Mouse (Mus musculus): Measurements from ENCODE around the gene Tchp.

Tchp gene

GRCm38 (mm10) chr5:114738707-114739241 lies 31.2 kb downstream of the Tchp start:
- DNase-seq (ENCODE audit: low read depth, low spot score), result no peak

DNA sequence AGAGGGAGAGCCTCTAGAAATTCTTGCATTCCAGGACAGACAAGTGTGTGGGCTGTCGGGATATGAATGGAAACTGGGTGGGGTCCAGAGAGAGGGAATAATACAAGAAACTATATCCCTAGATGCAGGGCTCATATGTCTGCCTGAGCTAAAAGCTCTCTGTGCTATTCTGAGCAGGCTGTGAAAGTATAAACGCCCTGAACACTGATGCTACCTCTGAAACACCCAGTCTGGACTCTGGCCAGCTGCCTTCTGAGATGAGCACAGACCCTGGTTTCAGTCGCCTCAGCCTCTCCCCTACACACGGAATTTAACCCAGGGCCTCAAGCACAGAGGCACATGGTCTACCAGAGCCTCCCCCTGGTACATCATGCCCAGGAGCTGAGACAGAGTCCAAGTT lies 33.0 kb downstream of the Tchp start:
- no peak for DNase-seq (ENCODE audit: low read depth, low spot score)

DNA sequence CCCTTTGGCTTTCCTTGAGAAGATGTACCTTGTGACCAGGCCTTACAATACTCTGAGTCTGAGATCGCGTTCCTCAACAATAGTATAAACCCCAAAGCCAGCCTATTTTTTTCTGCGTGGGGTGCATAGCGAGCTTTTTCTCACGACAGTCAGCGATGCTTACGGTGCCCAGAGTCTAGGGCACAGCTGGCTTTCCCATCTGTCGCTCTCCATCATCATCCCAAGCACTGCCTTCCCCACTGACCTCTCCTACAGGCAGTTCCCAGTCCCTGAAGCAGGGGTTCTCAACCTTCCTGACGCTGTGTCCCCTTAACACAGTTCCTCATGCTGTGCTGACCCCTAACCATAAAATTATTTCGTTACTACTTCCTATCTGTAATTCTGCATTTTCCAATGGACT lies 35.0 kb downstream of the Tchp start:
- no peak for DNase-seq (ENCODE audit: low read depth, low spot score)

DNA sequence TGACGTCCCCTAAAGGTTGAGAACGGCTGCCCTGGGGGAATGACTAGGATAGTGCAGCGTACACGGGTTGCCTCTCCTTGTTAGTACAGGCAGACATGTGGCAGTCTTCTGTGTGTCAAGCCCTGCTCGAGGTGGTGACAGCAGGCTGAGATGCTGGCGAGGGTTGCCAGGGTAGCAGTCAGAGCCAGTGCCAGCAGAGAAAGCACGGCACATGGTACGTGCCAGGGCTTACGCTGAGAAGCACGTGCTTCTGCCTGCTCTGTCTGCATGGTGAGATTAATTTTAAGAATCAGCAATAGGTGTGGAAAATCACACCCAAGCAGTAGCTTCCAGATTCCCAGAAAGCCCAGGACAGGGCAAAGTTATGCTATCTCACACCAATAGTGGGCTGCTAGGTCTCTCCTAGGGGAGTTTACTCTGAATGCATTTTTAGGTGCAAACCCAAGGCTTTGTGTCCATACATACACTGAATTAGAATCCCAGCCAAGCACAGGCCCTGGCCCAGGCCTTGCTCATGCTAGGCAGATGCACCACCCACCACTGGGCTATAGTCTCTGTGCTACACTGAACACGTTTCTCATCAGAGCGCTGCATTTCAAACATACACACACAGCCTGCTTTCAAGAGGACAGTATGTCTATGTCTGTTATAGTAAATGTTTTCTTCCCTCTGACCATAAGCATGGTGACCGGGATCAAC lies 35.6 kb downstream of the Tchp start:
- DNase-seq (ENCODE audit: low read depth, low spot score), result no peak

- no peak for DNase-seq (ENCODE audit: low read depth, low spot score)
Measured at GRCm38 (mm10) chr5:114743697-114744090, 36.1 kb downstream of the Tchp start.

DNA sequence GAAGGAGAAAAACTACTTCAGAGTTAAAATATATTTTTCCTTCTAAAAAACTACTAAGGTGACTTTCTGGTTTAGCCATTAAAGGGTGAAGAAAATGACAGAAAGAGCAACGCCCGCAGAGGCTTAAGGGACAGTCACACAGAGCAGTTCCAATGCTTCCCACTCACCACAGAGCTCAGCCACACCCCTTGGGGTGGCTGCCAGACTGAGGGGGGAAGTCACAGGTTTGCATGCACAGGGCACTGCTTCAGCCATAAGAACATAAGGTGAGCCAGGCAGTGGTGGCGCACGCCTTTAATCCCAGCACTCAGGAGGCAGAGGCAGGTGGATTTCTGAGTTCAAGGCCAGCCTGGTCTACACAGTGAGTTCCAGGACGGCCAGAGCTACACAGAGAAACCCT lies 38.0 kb downstream of the Tchp start:
- no peak for DNase-seq (ENCODE audit: low read depth, low spot score)

DNA sequence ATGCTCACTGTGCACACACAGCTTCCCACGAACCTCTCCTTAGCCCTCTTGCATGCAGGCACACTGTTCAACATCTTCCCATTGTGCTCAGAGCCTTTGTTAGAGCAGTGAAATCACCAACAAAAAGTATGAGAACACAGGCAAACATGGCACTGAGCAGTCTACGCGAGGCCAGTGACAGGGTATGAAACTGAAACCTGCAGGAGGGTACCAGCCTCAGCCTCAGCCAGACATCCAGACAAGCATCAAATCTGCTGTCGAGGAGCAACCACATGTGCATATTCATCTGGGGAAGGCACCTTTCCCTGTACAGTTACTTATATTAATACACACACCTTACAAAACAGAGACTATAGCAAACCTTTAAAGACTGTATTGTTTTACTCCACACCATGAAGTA lies 39.3 kb downstream of the Tchp start:
- no peak for DNase-seq (ENCODE audit: low read depth, low spot score)

DNA sequence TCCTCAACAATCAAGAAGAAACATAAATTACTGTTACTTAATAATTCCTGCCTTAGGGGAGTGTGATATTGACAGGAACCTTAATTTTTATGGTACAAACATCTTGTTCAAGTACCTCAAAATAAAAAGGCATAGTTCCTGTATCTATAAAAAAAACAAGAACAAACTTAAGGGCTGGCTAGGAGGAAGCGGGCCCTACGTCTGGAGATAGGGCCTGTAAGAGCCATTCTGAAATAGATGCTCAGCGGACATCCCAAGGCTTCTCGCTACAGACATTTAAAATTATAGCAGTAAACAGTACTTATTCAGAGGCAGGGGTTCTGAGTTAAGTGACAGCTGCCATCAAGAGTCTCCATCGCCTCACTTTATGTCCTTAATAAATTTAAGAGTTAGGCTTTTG lies 40.0 kb downstream of the Tchp start:
- no peak for DNase-seq (ENCODE audit: low read depth, low spot score)

DNA sequence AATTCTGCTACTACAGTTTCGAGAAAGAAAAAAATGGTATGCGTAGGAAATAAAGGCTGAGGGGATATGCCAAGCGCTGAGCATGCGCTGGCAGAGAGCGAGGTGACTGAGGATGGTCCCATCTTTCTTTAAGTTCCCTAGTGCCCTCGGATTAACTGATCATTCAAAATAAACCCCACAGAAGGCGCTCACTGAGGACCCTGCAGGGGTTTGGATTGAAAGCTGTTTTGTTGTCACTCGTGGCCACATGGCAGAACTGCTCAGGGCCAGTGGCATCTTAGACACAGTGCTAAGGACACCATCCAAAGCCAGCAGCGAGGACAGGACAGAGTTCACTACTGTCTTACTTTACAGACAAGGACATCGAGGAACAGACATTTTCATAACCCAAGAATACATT lies 42.8 kb downstream of the Tchp start:
- no peak for DNase-seq (ENCODE audit: low read depth, low spot score)

- DNase-seq (ENCODE audit: low read depth, low spot score), result no peak
Measured at GRCm38 (mm10) chr5:114752397-114752796, 44.8 kb downstream of the Tchp start.

DNA sequence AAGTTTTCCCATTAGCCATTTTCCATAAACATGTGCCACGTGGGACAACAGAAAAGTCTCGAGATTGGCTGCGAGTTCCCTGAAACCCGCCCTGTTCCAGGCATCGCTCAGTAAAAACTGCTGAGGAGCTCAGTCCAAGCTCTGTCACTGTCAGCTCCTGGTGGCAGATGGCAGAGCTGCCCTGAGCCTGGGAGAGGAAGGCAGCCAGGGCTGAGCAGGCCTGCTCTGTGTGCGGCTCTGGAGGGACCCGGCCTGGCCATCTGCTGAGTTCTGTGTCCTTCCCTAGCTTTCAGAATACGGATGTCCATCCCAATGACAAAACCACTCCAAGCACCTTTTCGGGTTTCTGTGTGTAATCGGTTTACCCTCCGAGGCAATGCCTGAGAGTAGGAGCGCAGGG lies 45.8 kb downstream of the Tchp start:
- DNase-seq (ENCODE audit: low read depth, low spot score), result no peak

GRCm38 (mm10) chr5:114759536-114760090 lies 52.1 kb downstream of the Tchp start:
- DNase-seq (ENCODE audit: low read depth, low spot score), result no peak

GRCm38 (mm10) chr5:114761980-114762379 lies 54.4 kb downstream of the Tchp start:
- no peak for DNase-seq (ENCODE audit: low read depth, low spot score)

- no peak for DNase-seq (ENCODE audit: low read depth, low spot score)
Measured at GRCm38 (mm10) chr5:114764812-114765735, 57.5 kb downstream of the Tchp start.

DNA sequence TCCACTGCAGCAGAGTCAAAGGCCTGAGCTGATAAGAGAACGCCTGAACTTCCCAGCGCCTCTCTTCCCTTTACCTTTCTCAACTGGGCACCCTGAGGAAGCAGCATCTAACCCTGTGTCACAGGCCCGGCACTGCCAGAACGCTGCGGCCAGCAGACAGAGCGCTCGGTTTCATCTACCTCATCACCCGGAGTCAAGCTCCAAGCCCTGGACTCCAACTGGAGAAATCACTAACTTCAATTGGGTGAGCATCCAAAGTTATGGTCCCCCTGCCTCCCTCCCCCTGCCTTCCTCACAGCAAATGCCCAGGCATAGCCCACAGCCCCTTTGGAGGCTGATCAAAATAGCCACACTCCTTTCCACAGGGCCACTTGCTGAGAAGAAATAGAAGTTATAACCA lies 59.1 kb downstream of the Tchp start:
- DNase-seq (ENCODE audit: low read depth, low spot score), result no peak

- DNase-seq (ENCODE audit: low read depth, low spot score), result no peak
Measured at GRCm38 (mm10) chr5:114767185-114767584, 59.6 kb downstream of the Tchp start.

DNA sequence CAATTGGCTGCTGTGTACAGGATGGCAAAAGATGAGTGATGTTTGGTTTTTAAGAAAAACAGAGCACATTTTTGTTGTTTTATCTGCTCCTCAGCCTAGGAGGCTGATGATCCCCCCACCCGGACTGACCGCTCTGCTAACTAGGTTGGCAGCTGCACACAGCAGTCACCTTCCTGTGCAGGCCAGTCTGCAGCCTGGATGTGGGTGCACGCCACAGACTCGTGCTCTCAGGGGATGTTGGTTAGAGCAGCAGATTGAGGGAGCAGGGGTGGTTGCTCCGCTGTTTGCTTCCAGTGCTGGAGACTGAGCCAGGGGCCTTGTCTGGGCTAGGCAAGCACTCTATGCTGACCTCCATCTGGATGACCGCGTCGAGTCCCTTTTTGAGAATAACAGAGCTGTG lies 62.2 kb downstream of the Tchp start:
- DNase-seq (ENCODE audit: low read depth, low spot score), result no peak

DNA sequence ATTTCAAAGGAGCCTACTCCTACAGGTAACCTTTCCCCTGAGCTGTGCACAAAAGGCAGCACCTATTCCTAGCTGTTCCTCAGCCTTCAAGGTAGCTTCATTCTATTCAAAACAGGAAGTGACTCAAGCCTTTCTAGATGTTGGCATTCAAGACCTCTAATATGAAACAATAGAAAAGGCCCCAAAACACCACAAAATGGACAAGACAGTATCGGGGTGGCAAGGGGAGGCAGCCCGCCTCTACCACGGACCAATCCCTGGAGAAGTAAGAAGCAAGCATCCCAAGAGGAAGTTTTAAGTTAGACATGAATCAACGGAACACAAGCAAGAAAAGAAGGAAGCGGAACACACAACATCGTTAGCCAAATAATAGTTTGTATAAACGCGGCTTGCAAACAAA lies 64.2 kb downstream of the Tchp start:
- no peak for DNase-seq (ENCODE audit: low read depth, low spot score)
